Mouse (Mus musculus) C2C12 (cell line): Measurements from ENCODE around the gene Smad1.

Source experiments
- CEBPB ChIP-seq: IDR thresholded peaks from one replicate; pipeline ENCODE4 v1.6.1; 2011; ENCODE audit warnings: low read depth, mild to moderate bottlenecking, control low read depth, moderate library complexity
- CTCF ChIP-seq: IDR thresholded peaks from one replicate; pipeline ENCODE4 v1.5.1; 2011; ENCODE audit not compliant: control insufficient read depth, insufficient read depth, insufficient read length
- USF1 ChIP-seq: IDR thresholded peaks from one replicate; pipeline ENCODE4 v1.6.1; 2011; ENCODE audit warnings: low read depth, mild to moderate bottlenecking, control low read depth, moderate library complexity

DNA sequence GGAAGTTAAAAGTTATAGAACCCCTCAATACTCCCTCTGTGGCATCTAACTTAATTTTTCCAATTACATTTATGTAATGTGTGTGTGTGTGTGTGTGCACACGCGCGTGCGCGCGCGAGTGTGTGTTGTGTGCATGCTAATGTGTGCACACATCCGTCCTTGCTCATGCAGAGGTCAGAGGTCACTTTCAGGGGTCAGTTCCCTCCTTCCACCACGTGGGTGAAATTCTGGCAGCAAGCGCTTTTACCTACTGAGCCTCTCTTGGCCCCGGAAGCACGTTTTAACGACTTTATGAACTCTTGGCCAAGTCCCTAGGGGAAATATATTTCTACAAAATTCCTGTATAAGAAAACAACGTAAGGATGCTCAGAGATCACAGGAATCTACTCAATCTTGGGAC, 19.3 kb downstream of the Smad1 start:
- TF ChIP-seq CTCF (no peak), USF1 (no peak), CEBPB (no peak)
